Comparison of ENCODE assay signal across 10 mouse cellular contexts in genomic region chr3:136442099-136442498, GRCm38 (mm10).
A peak's percentile ranks its signal among the peaks of the same experiment; 100 is the strongest.
DNase-seq lines count a peak whose midpoint lies in the region; ATAC-seq and TF ChIP-seq lines count a peak whose summit lies in the region.
"Had no signal": no experiment of that assay in that cellular context is flagged by ENCODE, and none has a peak within 500 bp of the region (broad histone marks: within the 10 kb centered on the region; RNA-seq: fewer than 3 reads in every experiment).

No protein-coding gene starts in this region.

- H3K9ac ChIP-seq in intestine, postnatal 0 days (ENCODE audit: low read depth, low read length): no peak overlapping the region
- no peak overlapping the region for H3K9ac ChIP-seq in intestine, embryonic 16.5 days (ENCODE audit: low read depth, low read length)
- H3K9ac ChIP-seq: heart, embryonic 15.5 days had no signal

- H3K4me3 ChIP-seq in intestine, postnatal 0 days (ENCODE audit: low read depth, low read length): no peak overlapping the region
- no peak overlapping the region for H3K4me3 ChIP-seq in intestine, embryonic 16.5 days (ENCODE audit: low read length)
- H3K4me3 ChIP-seq in embryonic facial prominence, embryonic 10.5 days: no peak overlapping the region
- H3K4me3 ChIP-seq: forebrain, embryonic 10.5 days; heart, embryonic 15.5 days had no signal

- TF ChIP-seq CTCF in intestine, postnatal 0 days (IDR thresholded peaks at IDR 0.05; ENCODE audit: low read depth): peak; percentile 49

- DNase-seq in 416B (ENCODE audit: low read depth): peak; percentile 11
- peak; percentile 28 for DNase-seq in A20 (ENCODE audit: low read depth, low spot score)
- DNase-seq in embryonic facial prominence, embryonic 10.5 days (ENCODE audit: low spot score): no peak
- no peak for DNase-seq in gastrocnemius, postnatal 4 days (ENCODE audit: low spot score in 2 of 2)
- DNase-seq: layer of hippocampus, adult 9-11 months had no signal

- WGBS in intestine, postnatal 0 days: 90% methylated on average over 2 of the region's 2 CpGs
- 93% methylated on average over 2 of the region's 2 CpGs for WGBS in intestine, embryonic 16.5 days
- 78% methylated on average over 2 of the region's 2 CpGs for WGBS in embryonic facial prominence, embryonic 10.5 days

- H3K27ac ChIP-seq in intestine, postnatal 0 days (ENCODE audit: low read depth, low read length): no peak overlapping the region
- no peak overlapping the region for H3K27ac ChIP-seq in intestine, embryonic 16.5 days (ENCODE audit: low read length)
- no peak overlapping the region for H3K27ac ChIP-seq in embryonic facial prominence, embryonic 10.5 days (replicated peaks)
- H3K27ac ChIP-seq: forebrain, embryonic 10.5 days; heart, embryonic 15.5 days had no signal

- no peaks in the 10 kb centered on the region for H3K36me3 ChIP-seq in intestine, postnatal 0 days (ENCODE audit: control insufficient read depth, insufficient read depth)
- no peaks in the 10 kb centered on the region for H3K36me3 ChIP-seq in intestine, embryonic 16.5 days (ENCODE audit: control insufficient read depth, insufficient read depth, low read length)
- no peaks in the 10 kb centered on the region for H3K36me3 ChIP-seq in embryonic facial prominence, embryonic 10.5 days (replicated peaks)
- H3K36me3 ChIP-seq: forebrain, embryonic 10.5 days; heart, embryonic 15.5 days had no signal

- no peak for ATAC-seq in intestine, postnatal 0 days
- ATAC-seq in intestine, embryonic 16.5 days: no peak
- ATAC-seq in megakaryocyte, adult 5-6 weeks (ENCODE audit: poor library complexity, severe bottlenecking): peak; percentile 19; the same call in 1 of the 2 replicates

- H3K4me1 ChIP-seq in intestine, postnatal 0 days (replicated peaks; ENCODE audit: control insufficient read depth, insufficient read depth, low read length): no peaks in the 10 kb centered on the region
- no peaks in the 10 kb centered on the region for H3K4me1 ChIP-seq in intestine, embryonic 16.5 days (ENCODE audit: control insufficient read depth, insufficient read depth, low read length)
- peaks cover 2% of the 10 kb centered on the region; the same call in 1 of the 2 replicates for H3K4me1 ChIP-seq in embryonic facial prominence, embryonic 10.5 days
- H3K4me1 ChIP-seq: forebrain, embryonic 10.5 days; heart, embryonic 15.5 days had no signal

- no peak overlapping the region for H3K4me2 ChIP-seq in intestine, postnatal 0 days (replicated peaks; ENCODE audit: low read depth)
- H3K4me2 ChIP-seq in intestine, embryonic 16.5 days (ENCODE audit: low read depth, low read length): no peak overlapping the region
- H3K4me2 ChIP-seq: heart, embryonic 15.5 days had no signal

- no peaks in the 10 kb centered on the region for H3K27me3 ChIP-seq in intestine, postnatal 0 days (replicated peaks; ENCODE audit: control insufficient read depth, insufficient read depth, low read length)
- no peaks in the 10 kb centered on the region for H3K27me3 ChIP-seq in intestine, embryonic 16.5 days (replicated peaks; ENCODE audit: control insufficient read depth, insufficient read depth, low read length)
- no peaks in the 10 kb centered on the region for H3K27me3 ChIP-seq in embryonic facial prominence, embryonic 10.5 days (replicated peaks; ENCODE audit: low read depth, poor library complexity, severe bottlenecking)
- H3K27me3 ChIP-seq: heart, embryonic 15.5 days had no signal

- H3K9me3 ChIP-seq in intestine, postnatal 0 days (ENCODE audit: control insufficient read depth): no peaks in the 10 kb centered on the region
- H3K9me3 ChIP-seq in intestine, embryonic 16.5 days (ENCODE audit: control insufficient read depth, low read length): no peaks in the 10 kb centered on the region
- H3K9me3 ChIP-seq in embryonic facial prominence, embryonic 10.5 days: no peaks in the 10 kb centered on the region
- H3K9me3 ChIP-seq: forebrain, embryonic 10.5 days; heart, embryonic 15.5 days had no signal

Comparison
In these comparisons a context has a peak if more than half of its experiments do, and no peak if none do; other contexts are left out.
1. DNase-seq: peak in 416B (single experiment) and A20 (single experiment); none in embryonic facial prominence, embryonic 10.5 days (single experiment) and gastrocnemius, postnatal 4 days (0 of 2).